Mouse (Mus musculus): Measurements from ENCODE around the gene Fbxl13. TPM values are rescaled to one million over a fixed set of nuclear protein-coding genes. Genes with fewer than 3 reads are reported as not detected.
A peak's percentile ranks its signal among the peaks of the same experiment; 100 is the strongest.

Gene Fbxl13
- 0.08 and 0.13 TPM in 2 replicates for polyA plus RNA-seq (2015; fragmentation: Nextera tagmentation; extraction: Ambion mirVana)

- H3K27ac ChIP-seq (replicated peaks), result peak within 1 kb of the TSS; percentile 91
- under 1% methylated on average over 40 of the region's 40 CpGs for WGBS
These were observed at the start of gene Fbxl13, which contains the start of gene Armc10 for GRCm38 (mm10) chr5:21645439-21646132. TSS of gene Fbxl13 (minus strand) at chr5:21645634. TSS of gene Armc10 (plus strand) at chr5:21645813.

GRCm38 (mm10) chr5:21694854-21695490, 49.5 kb upstream of the Fbxl13 start:
- Histone ChIP-seq H3K36me3 (no peaks in the 10 kb centered on the region), H3K27me3 (replicated peaks) (no peaks in the 10 kb centered on the region), H3K27ac (replicated peaks) (no peak overlapping the region), H3K9ac (replicated peaks) (no peak overlapping the region), H3K4me2 (no peak overlapping the region), H3K4me1 (peaks cover 4% of the 10 kb centered on the region; the same call in 1 of the 2 replicates), H3K4me3 (replicated peaks) (no peak overlapping the region), H3K9me3 (replicated peaks) (no peaks in the 10 kb centered on the region)
- no peak for ATAC-seq (ENCODE audit: low FRiP score)
- WGBS, result 84% methylated on average over 3 of the region's 3 CpGs

More at GRCm38 (mm10) chr5:21645439-21646132, at the start of gene Fbxl13, which contains the start of gene Armc10:
- Histone ChIP-seq H3K4me1 (peaks cover 25% of the 10 kb centered on the region), H3K4me3 (replicated peaks) (peak within 1 kb of the TSS; percentile 87), H3K9me3 (replicated peaks) (no peaks in the 10 kb centered on the region), H3K27me3 (replicated peaks) (no peaks in the 10 kb centered on the region), H3K9ac (replicated peaks) (peak within 1 kb of the TSS; percentile 91), H3K4me2 (peak within 1 kb of the TSS; percentile 73), H3K36me3 (peaks cover 26% of the 10 kb centered on the region)
- ATAC-seq (ENCODE audit: low FRiP score), result peak; percentile 98

DNA sequence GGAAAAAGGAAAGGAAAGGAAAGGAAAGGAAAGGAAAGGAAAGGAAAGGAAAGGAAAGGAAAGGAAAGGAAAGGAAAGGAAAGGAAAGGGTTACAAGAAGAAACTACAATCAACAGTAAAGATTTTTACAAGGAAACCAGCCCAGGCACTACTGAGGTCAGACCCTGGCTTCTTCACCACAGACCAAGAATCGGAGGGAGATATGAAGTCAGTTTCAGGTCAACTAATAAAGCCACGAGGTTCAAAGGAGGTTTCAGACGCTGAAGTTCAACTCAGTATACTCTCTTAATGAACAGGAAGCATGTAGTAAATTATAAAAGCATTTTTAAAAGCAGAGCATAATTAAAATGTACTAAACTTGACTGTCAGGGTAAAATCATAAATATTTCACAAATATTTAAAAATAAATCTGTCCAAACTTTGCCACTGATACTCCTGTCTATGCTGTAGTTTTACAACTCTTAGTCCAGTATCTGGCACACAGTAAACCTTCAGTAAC, 48.0 kb upstream of the Fbxl13 start:
- 85% methylated on average over 3 of the region's 3 CpGs for WGBS
- no peak for ATAC-seq (ENCODE audit: low FRiP score)
- peaks cover 4% of the 10 kb centered on the region; the same call in 1 of the 2 replicates for H3K4me1 ChIP-seq
- no peaks in the 10 kb centered on the region for H3K9me3 ChIP-seq (replicated peaks)
- no peak overlapping the region for H3K4me3 ChIP-seq (replicated peaks)
- no peak overlapping the region for H3K27ac ChIP-seq (replicated peaks)
- H3K36me3 ChIP-seq, result no peaks in the 10 kb centered on the region
- H3K9ac ChIP-seq (replicated peaks), result no peak overlapping the region
- H3K4me2 ChIP-seq, result no peak overlapping the region
- no peaks in the 10 kb centered on the region for H3K27me3 ChIP-seq (replicated peaks)

GRCm38 (mm10) chr5:21692230-21692629, 46.8 kb upstream of the Fbxl13 start:
- Histone ChIP-seq H3K27ac (replicated peaks) (no peak overlapping the region), H3K27me3 (replicated peaks) (no peaks in the 10 kb centered on the region), H3K4me3 (replicated peaks) (no peak overlapping the region), H3K9ac (replicated peaks) (no peak overlapping the region), H3K36me3 (no peaks in the 10 kb centered on the region), H3K4me2 (no peak overlapping the region), H3K9me3 (replicated peaks) (no peaks in the 10 kb centered on the region), H3K4me1 (no peaks in the 10 kb centered on the region)
- WGBS, result 96% methylated on average over 5 of the region's 5 CpGs
- no peak for ATAC-seq (ENCODE audit: low FRiP score)

- no peak for ATAC-seq (ENCODE audit: low FRiP score)
- no peak overlapping the region for H3K27ac ChIP-seq (replicated peaks)
- H3K4me1 ChIP-seq, result no peaks in the 10 kb centered on the region
- H3K4me3 ChIP-seq (replicated peaks), result no peak overlapping the region
- no peak overlapping the region for H3K9ac ChIP-seq (replicated peaks)
- WGBS, result 62% methylated on average over 4 of the region's 4 CpGs
- H3K27me3 ChIP-seq (replicated peaks), result no peaks in the 10 kb centered on the region
- no peak overlapping the region for H3K4me2 ChIP-seq
- no peaks in the 10 kb centered on the region for H3K36me3 ChIP-seq
- no peaks in the 10 kb centered on the region for H3K9me3 ChIP-seq (replicated peaks)
These were observed 41.6 kb upstream of the Fbxl13 start for GRCm38 (mm10) chr5:21687042-21687441.

DNA sequence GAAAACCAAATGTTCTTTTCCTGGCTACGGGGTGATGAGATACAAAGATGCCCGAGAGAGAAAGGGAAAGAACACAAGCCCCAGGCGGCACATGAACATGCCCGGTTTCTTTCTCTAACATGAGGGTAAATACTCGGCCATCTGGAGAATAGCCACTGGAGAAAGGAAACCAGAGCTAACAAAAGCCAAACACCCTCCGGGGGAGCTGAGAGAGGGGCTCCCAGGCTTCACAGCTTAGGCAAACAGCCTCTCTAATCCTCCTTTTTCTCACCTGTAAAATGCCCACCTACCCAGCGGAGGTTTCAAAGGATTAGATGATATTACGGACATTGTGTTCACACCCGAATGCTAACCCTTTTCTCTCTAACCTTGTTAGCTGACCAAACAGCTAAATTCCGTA, 39.6 kb upstream of the Fbxl13 start:
- Histone ChIP-seq H3K4me2 (no peak overlapping the region), H3K27me3 (replicated peaks) (no peaks in the 10 kb centered on the region), H3K4me1 (no peaks in the 10 kb centered on the region), H3K4me3 (replicated peaks) (no peak overlapping the region), H3K36me3 (no peaks in the 10 kb centered on the region), H3K9ac (replicated peaks) (no peak overlapping the region), H3K9me3 (replicated peaks) (no peaks in the 10 kb centered on the region), H3K27ac (replicated peaks) (no peak overlapping the region)
- ATAC-seq (ENCODE audit: low FRiP score), result no peak
- WGBS, result 84% methylated on average over 10 of the region's 10 CpGs

GRCm38 (mm10) chr5:21683811-21684210, 38.4 kb upstream of the Fbxl13 start:
- no peak for ATAC-seq (ENCODE audit: low FRiP score)
- Histone ChIP-seq H3K9me3 (replicated peaks) (no peaks in the 10 kb centered on the region), H3K9ac (replicated peaks) (no peak overlapping the region), H3K4me2 (no peak overlapping the region), H3K36me3 (no peaks in the 10 kb centered on the region), H3K27ac (replicated peaks) (no peak overlapping the region), H3K4me1 (no peaks in the 10 kb centered on the region), H3K27me3 (replicated peaks) (no peaks in the 10 kb centered on the region), H3K4me3 (replicated peaks) (no peak overlapping the region)
- 91% methylated on average over 9 of the region's 9 CpGs for WGBS

- Histone ChIP-seq H3K9ac (replicated peaks) (no peak overlapping the region), H3K27me3 (replicated peaks) (no peaks in the 10 kb centered on the region), H3K9me3 (replicated peaks) (no peaks in the 10 kb centered on the region), H3K4me1 (no peaks in the 10 kb centered on the region), H3K4me2 (no peak overlapping the region), H3K36me3 (no peaks in the 10 kb centered on the region), H3K27ac (replicated peaks) (no peak overlapping the region), H3K4me3 (replicated peaks) (no peak overlapping the region)
- WGBS, result 79% methylated on average over 5 of the region's 5 CpGs
- no peak for ATAC-seq (ENCODE audit: low FRiP score)
These were observed 35.5 kb upstream of the Fbxl13 start for GRCm38 (mm10) chr5:21680940-21681339.

DNA sequence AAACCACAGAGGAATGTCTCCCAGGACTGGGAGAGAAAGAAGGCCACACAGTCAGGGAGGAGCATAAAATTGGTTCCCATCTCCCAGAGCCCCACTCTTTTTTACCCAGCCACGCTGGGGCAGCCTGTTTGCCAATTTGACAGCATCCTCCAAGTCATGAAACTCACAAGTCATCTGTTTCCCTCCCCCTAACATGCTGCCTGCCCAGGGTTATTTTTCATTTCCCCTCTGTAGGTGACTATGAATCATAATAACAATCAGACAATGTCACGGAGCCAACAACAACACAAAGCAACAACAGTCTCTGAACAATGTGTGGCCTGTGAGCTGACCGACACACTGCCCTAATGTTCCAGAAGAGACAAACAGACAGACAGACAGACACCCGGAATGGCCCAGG, 34.6 kb upstream of the Fbxl13 start:
- H3K27me3 ChIP-seq (replicated peaks), result no peaks in the 10 kb centered on the region
- H3K36me3 ChIP-seq, result peaks cover 7% of the 10 kb centered on the region; the same call in 1 of the 2 replicates
- H3K9me3 ChIP-seq (replicated peaks), result no peaks in the 10 kb centered on the region
- WGBS, result 72% methylated on average over 4 of the region's 4 CpGs
- H3K4me1 ChIP-seq, result no peaks in the 10 kb centered on the region
- no peak overlapping the region for H3K27ac ChIP-seq (replicated peaks)
- no peak overlapping the region for H3K4me2 ChIP-seq
- no peak overlapping the region for H3K4me3 ChIP-seq (replicated peaks)
- ATAC-seq (ENCODE audit: low FRiP score), result no peak
- H3K9ac ChIP-seq (replicated peaks), result no peak overlapping the region

- Histone ChIP-seq H3K9me3 (replicated peaks) (no peaks in the 10 kb centered on the region), H3K4me2 (no peak overlapping the region), H3K4me1 (no peaks in the 10 kb centered on the region), H3K4me3 (replicated peaks) (no peak overlapping the region), H3K36me3 (peaks cover 7% of the 10 kb centered on the region; the same call in 1 of the 2 replicates), H3K27me3 (replicated peaks) (no peaks in the 10 kb centered on the region), H3K9ac (replicated peaks) (no peak overlapping the region), H3K27ac (replicated peaks) (no peak overlapping the region)
- no peak for ATAC-seq (ENCODE audit: low FRiP score)
- 96% methylated on average over 9 of the region's 9 CpGs for WGBS
These were observed 32.9 kb upstream of the Fbxl13 start for GRCm38 (mm10) chr5:21678363-21678762.

DNA sequence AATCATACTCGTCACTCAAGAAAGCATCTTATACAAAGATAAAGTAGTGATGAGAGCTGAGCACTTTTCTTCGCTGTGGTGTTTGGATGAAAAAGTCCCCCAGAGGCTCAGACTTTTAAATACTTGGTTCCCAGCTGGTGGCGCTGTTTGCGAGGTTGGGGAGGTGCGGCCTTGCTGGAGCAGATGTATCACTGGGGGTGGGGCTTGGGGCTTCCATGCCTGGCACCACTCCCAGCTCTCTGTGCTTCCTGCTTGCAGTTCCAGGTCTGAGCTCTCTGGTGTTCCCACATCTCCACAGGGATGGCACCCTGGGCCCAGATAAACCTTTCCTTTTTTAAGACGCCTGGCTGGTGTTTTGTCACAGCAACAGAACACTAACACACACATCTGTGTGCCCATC, 32.5 kb upstream of the Fbxl13 start:
- Histone ChIP-seq H3K9ac (replicated peaks) (no peak overlapping the region), H3K4me2 (no peak overlapping the region), H3K27ac (replicated peaks) (no peak overlapping the region), H3K9me3 (replicated peaks) (no peaks in the 10 kb centered on the region), H3K4me1 (peaks cover 4% of the 10 kb centered on the region; the same call in 1 of the 2 replicates), H3K27me3 (replicated peaks) (no peaks in the 10 kb centered on the region), H3K36me3 (peaks cover 7% of the 10 kb centered on the region; the same call in 1 of the 2 replicates), H3K4me3 (replicated peaks) (no peak overlapping the region)
- 95% methylated on average over 6 of the region's 6 CpGs for WGBS
- ATAC-seq (ENCODE audit: low FRiP score), result no peak

DNA sequence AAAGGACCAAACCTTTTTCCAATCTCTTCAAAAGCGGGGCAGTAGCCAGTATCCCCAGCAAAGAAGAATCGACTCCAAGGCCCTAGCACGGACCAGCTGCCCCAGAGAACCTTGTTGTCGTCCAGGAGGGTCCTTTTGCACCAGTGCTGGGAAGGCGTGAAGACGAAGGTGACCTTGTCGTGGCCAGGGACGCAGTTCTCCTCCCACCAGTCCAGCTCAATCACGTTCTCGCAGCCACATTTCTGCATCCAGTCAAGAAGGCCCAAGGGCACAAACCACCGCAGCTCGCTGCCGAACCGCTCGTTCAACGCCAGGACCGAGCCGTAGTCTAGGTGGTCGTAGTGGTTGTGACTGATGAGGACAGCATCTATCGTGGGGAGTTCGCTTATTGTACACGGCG, 30.1 kb upstream of the Fbxl13 start:
- WGBS, result 97% methylated on average over 23 of the region's 23 CpGs
- no peaks in the 10 kb centered on the region for H3K9me3 ChIP-seq (replicated peaks)
- H3K36me3 ChIP-seq, result peaks cover 7% of the 10 kb centered on the region; the same call in 1 of the 2 replicates
- H3K4me2 ChIP-seq, result no peak overlapping the region
- no peak overlapping the region for H3K9ac ChIP-seq (replicated peaks)
- H3K4me1 ChIP-seq, result peaks cover 4% of the 10 kb centered on the region; the same call in 1 of the 2 replicates
- H3K4me3 ChIP-seq (replicated peaks), result no peak overlapping the region
- no peak for ATAC-seq (ENCODE audit: low FRiP score)
- no peak overlapping the region for H3K27ac ChIP-seq (replicated peaks)
- no peaks in the 10 kb centered on the region for H3K27me3 ChIP-seq (replicated peaks)

Measured in neural tube, embryonic 15.5 days (tissue).